Mouse (Mus musculus): ENCODE data around the gene Exosc2. TPM values are rescaled to one million over a fixed set of nuclear protein-coding genes. Genes with fewer than 3 reads are reported as not detected.
"Not testable (repeated sequence)": the region's sequence is repeated elsewhere in the genome, so short reads cannot be mapped to it uniquely, and the experiment has no call there.

Gene Exosc2
- total and polyA plus RNA-seq, 3 experiments, result 5.4 to 23.8 (median 20.7) TPM

DNA sequence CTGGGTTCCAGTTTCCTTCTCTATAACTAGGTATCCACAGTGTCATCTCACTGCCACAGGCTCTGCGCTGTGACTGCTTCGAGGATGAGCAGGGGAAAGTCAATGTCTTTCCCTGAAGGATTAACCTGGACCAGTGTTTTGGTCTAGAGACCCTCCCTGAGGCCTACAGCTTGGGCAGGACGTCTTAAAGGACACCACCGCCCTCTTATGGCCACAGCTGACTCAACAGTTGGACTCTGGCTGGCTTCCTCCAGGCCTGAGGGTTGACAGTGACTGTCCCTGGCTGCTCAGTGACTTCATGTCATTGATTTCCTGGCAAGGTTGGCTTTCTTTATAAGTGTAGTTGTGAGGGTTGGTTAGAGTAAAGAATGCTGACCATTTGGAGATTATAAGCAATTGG, 3.2 kb upstream of the Exosc2 start:
- peak; percentile 49 for DNase-seq

DNA sequence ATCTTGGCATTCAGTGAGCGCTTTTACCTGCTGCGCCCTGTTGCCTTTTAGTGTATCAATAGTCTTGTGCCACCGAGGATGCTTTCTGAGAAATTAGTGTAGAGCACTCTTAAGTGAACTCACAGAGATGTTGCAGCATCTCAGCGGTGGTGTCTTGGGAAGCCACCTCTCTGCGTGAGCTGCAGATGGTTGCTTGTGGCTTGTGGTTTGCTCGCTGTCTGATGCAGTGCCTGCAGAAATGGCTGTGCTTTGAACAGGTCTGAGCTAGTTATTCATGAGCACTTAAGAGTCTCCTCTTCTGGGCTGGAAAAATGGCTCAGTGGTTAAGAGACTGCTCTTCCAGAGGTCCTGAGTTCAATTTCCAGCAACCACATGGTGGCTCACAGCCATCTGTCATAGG, 8.1 kb downstream of the Exosc2 start:
- no peak for DNase-seq

DNA sequence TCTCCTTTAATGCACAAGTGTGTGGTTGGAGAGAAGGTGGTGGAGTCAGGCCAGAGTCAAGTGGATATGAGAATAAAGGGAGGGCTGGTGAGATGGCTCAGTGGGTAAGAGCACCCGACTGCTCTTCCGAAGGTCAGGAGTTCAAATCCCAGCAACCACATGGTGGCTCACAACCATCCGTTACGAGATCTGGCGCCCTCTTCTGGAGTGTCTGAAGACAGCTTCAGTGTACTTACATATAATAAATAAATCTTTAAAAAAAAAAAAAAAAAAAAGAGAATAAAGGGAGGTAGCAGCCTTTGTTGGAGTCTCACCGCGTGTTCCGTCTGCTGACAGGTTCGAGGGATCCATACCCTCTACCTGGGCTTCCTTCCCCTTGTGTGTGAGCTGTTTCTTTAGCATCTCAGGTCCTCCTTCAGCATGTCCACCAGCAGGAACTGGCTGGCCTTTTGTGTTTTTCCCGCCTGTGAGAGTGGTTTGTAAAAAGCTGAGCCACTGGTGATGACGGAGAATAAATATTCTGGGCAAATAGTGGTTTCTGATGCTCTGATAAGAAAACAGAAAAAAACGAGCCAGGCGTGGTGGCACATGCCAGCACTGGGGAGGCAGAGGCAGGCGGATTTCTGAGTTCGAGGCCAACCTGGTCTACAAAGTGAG, 10.7 kb downstream of the Exosc2 start:
- DNase-seq, result not testable (repeated sequence)

DNA sequence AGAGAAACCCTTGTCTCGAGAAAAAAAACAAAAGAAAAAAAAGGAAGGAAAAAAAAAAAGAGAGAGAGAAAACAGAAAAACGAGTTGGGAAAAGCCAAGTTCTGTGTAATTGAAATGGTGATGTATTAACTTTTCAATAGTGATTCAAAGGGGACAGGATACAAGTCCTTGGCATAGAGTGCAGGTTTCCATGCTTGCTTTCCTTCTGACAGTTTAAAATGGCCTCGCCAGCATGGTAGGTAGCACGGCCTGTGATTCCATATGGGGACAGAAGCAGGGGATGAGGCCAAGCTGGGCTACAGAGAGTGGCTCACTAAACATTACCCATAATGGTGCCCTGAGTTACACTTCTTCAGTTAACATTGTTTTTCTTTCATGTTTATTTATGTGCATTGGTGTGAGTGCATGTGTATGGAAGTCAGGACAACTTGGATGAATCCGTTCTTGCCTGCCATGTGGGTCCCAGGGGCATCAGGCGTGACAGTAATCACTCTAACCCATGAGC, 11.3 kb downstream of the Exosc2 start:
- DNase-seq, result no peak

DNA sequence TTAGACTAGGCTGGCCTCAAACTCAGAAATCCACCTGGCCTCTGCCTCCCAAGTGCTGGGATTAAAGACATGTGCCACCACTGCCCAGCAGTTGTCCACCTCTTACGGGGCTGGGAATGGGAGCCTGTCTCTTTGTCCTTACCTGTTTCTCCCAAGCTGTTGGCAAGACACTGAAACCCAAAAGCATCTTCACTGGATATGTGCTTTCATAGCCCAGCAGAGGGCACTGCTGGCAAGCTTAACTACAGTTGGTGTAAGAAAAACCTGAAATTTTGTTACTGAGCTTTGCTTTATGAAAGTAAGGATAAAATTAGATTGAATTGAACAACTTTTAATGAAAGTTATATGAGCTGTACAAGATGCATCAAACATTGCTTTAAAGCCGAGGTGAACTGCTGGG, 13.2 kb downstream of the Exosc2 start:
- peak; percentile 40 for DNase-seq

DNA sequence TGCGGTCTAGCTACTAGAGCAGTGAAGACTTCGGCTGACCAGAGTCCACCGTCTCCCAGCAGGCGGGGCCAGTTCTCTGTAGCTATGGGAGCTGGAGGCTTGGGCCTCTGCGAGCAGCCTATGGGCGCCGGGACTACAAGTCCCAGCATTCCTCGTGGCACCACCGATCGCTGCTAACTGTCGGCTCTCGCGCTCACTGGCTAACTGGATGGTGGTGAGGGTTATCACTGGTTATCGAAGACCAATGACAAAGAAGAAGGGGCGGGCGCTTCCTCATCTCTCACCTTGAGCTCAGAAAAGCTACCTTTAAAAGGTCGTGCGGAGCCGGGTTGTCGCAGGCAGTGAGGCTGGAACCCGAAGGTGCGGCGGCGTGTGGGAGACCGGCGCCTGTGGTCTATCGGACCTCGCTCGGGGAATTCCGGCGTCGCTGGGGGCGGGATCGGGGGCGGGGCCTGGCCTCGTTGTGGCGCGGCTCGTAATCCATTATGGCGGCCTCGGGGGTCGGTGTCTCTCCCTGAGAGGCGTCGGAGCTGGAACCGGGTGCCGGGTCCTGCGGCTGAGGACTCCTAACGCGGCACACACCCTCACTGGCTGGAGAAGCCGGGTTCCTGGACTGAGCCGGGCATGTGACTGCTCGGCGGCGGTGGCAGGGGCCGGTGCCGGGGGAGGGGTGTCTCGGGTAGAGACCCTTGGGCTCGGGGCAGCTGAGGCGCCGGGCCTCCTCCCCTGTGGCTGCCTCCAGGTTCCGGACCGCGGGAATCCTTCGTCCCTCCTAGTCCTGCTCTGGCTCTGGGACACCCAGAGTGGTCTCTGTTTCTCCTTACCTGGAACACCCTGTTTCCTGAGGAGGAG, 17.8 kb downstream of the Exosc2 start, which contains the start of gene Abl1:
Gene Abl1 (plus strand): TSS at position 303 of the 852 bp plus-strand sequence.
- DNase-seq, result peak; percentile 97

DNA sequence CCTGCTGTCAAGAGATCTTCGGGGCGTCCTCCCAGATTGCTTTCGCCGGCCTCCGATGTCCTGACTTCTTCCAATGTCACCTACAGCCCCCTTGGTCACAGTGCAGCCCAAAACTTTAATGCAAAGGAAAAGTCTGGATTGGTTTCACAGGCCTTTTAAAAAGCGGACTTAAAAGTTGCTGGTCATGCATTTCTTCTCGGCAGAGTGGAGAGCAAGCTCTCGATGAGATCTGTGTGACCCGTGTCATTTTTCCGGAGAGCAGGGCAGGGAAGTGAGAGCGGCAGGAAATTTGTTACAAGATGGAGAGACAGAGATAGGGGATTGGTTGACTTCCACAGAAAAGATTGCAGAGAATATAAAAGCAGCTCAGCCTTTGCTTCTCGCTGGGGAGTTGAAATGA, 18.5 kb downstream of the Exosc2 start:
- DNase-seq, result peak; percentile 40

DNA sequence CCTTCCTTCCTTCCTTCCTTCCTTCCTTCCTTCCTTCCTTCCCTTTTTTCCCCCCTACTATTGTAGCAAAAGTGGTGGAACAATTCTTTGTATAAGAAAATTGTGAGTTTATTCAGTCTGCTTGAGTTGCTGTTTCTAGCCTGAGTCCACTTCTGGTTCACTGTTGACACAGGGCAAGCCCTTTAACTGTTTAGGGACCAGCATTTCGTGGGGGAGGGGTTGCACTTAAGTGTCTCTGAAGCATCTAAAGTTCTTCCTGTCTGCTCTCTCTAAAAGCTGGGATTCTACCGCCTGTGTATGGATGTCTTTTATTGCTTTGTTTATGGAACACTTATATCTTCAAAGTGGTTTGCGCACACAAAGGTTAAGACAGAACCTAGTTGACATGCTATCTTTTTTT, 19.5 kb downstream of the Exosc2 start:
- DNase-seq, result no peak

DNA sequence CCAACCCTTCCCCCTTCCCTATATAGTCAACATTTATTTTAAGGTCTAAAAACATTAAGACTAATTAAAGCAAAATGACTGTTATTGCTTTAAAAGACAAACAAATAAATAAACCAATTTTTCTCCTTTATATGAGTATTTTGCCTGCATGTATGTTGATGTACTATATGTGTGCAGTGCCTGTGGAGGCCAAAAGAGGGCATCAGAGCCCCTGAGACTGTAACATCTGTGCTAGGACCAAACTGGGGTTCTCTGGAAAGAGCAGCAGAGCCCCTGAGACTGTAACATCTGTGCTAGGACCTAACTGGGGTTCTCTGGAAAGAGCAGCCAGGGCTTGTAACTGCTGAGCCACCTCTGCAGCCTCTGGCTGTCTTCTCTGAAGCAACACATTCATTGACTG, 27.7 kb downstream of the Exosc2 start:
- DNase-seq, result no peak

DNA sequence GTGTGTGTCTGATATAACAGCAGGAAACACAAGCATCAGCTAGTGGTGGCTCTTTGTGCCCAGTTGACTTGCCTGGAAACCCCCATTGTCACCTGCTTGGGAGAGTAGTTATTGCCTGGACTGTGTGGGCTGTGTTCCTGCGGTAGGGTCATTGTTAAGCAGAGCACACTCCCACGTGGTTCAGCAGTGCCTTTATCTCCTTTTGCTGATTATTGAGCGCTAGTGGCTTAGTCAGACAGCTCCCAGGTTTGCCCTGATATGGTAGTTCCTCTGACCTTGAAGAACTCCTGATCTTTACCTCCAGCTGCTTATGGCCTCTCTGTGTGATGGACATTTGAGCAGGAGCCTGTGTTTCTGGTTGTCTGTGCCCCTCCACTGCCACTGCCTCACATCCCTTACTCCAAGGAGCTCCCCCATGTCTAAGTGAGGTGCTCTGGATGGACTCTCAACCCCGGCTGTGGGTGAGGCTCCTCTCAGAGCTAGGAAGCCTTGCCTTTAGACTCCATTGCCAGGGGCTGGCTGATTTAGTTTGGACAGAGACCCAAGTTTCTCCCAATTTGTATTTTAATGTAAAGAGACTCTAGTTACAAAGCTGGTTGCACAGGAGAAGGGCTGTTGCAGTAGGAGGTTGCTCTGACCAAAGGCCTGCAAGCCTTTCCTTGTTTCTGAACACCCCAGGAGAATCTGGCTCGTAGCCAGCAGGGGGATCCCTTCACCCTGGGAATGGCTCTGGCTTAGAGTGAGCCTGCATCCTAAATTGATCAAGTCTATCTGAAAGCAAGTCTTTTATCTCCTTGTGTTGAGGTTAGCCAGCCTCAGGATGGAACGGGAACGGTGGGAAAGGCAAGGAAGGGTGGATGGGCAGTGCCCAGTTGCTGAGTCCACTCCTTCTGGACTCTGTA, 30.3 kb downstream of the Exosc2 start:
- no peak for DNase-seq

DNA sequence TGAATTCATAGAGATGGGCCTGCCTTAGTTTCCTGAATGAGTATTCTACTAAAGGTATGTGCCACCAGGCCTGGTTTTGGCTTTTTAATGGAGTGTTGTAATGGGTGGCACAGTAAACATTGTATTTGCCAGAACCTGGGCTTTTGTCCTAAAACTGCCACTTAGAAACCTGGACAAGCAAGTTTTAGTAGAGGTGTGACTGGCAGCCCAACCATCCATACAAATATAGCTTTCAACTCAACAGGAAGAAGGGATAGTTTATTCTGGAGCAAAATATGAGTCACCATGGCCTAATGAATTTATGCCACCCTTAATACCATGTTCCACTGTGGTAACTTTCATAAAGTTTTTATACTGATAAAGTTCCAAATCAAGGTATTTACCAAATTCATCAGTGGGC, 32.7 kb downstream of the Exosc2 start:
- DNase-seq, result no peak

DNA sequence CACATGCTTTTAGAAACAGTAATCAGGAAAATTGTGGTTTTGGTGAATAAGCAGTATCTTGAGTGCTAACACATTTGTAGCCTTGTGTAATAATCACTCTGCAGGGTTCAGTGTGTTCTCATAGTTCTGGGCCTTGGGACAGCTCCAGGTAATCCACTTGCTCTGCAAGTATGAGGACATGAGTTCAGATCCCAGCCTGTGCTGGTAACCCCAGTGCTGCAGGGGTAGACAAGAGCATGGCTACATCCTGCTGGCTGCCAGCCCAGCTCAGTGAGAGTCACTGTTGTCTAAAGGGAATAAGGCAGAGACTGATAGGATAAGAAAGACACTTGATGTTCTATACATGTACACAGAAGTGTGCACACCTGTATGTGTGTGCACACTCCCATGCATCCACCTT, 35.4 kb downstream of the Exosc2 start:
- DNase-seq, result no peak

DNA sequence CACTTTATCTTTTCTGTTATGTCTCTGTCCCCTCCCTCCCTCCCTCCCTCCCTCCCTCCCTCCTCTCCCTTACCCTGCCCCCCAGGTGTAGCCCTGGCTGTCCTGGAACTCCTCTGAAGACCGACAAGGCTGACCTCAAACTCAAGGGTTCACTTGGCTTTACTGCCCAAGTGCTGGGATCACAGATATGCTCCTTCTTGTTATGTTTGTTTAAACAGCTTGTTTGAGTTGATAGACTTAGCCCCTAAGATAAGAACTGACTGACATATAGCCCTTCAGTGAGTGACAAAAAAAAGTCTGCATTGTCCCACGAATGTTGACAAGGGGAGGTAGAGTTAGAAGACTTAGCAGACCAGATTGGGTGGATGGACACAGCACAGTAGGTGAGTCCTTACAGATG, 36.0 kb downstream of the Exosc2 start:
- no peak for DNase-seq

DNA sequence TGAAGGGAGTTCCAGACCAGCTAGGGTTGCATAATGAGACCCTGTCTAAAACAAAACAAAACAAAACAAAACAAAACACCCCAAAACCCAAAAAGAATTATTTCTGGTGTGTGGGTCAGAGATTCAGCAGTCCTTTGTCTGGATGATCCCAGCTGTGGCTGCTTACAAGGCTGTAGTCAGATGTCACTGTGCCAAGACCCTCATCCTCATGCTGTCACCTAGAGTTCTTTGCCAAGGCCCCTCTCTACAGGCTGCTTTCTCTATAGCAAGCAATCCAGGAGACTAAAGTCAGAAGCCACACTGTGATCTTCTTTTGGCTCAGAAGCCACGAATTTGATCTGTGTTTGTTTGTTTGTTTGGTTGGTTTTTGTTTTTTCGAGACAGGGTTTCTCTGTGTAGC, 42.2 kb downstream of the Exosc2 start:
- DNase-seq, result no peak

DNA sequence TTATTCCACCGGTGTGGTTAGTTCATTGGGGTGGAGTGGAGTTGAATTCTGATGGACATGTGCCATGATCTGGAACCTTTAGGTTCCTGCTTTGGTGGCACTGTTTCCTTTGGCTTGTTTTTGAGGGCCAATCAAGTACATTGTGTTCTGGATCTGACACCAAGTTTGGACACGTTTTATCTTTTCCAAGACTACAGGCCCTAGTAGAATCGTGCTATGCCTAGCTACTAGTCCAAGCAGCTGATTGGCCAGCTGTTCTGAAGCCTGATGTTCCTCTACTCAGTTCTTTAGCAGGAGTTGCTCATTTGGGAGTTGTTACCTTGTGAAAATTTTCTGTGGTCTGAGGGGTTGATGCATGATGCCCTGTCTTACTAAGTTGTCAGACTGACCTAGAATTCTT, 43.3 kb downstream of the Exosc2 start:
- no peak for DNase-seq

DNA sequence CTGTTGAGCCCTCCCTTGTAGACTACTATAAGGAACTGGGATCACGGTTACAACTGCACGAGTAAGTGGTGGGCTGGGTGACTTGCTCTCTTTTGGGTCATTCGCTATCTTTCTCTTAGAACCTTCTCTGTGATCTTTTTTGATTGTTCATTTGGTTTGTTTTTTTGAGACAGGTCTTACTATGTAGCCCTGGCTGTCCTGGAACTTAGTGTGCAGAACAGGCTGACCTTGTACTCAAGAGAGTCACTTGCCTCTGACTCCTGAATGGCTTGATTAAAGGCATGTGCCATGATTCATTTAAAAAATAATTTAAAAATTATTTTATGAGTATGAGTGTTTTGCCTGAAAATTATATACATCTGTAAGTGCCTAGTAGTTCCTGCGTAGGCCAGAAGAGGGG, 44.3 kb downstream of the Exosc2 start:
- DNase-seq, result no peak

DNA sequence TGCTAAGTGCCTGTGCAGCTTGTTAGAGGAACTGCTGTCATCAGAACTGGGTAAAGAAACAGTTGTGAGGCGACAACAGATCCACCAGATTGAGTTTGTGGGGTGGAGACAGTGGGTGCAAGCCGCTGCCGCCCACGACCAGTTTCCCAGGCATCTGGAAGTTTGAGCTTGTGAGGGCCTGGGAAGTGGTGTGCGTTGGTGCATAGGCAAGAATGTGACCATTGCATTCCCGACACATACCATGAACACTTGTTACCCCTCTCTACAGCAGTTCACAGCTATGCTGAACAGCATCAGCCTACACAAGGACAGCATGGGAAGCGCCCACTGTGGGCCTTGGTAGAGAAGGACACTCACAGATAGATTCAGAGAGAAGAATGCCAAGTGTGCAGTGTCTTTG, 45.5 kb downstream of the Exosc2 start:
- no peak for DNase-seq

DNA sequence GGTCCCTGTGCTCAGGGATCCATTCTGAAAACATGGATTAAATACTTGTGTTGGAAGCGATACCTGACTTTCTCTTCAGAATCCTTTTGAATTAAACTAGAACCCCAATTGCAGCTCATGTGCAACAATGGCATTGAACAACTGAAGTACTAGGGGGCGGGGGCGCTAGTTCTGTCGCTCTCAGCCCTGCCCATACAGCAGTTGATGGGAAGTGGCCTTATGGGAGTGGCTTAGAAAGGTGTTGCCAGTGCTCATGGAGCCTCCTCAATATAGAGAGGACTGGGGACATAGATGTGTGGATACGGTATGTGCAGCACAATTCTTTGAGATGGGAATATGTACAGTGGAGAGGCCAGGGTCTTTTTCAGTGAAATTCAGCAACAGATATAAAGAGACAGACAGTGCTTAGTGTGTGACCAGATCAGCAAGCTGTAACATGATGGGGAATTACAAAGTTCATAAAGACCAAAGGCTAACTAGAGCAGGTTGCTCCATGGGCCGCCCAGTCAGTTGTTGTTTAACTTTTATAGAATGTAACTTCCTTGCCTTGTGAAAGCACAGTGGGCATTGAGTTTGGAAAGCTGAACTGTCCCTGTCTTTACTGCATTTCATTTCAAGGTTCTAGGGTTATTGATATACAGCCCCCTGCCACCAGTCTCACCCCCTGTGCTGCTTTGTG, 48.8 kb downstream of the Exosc2 start:
- no peak for DNase-seq

DNA sequence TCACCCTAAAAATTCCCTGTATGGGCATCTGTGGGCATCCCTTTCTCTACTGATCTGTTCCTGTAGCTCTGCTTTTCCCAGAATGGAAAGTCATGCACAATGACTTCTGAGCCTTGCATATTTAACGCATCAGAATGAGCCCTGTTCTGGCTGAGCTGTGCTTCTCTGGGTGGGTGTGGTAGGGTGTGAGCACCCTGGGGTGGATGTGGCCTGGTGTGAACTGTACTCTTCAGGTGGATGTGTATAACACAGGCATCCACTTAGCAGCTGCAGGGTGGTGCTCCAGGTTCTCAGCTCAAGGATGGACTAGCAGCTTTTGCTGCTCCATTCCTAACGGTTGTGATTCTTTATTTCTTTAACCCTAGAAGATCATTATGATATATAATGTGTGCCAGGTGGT, 49.4 kb downstream of the Exosc2 start:
- no peak for DNase-seq

DNA sequence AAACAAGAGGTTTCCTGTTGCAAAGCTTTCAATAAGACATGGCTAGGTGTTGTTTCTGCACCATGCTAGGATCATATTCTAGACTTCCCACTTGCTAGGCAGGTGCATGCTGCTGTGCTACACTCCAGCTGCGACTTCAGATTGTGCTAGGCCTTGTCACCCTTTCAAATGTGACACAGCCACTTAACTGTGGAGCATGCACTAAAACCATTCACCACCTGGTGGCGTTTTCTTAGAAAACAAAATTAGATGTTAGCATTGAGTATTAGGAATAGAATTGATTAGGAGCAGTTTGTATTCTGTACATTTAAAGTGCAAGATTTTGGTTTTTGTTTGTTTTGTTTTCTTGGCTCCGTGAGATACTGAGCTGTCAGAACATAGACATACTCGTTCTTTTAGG, 50.3 kb downstream of the Exosc2 start:
- no peak for DNase-seq

DNA sequence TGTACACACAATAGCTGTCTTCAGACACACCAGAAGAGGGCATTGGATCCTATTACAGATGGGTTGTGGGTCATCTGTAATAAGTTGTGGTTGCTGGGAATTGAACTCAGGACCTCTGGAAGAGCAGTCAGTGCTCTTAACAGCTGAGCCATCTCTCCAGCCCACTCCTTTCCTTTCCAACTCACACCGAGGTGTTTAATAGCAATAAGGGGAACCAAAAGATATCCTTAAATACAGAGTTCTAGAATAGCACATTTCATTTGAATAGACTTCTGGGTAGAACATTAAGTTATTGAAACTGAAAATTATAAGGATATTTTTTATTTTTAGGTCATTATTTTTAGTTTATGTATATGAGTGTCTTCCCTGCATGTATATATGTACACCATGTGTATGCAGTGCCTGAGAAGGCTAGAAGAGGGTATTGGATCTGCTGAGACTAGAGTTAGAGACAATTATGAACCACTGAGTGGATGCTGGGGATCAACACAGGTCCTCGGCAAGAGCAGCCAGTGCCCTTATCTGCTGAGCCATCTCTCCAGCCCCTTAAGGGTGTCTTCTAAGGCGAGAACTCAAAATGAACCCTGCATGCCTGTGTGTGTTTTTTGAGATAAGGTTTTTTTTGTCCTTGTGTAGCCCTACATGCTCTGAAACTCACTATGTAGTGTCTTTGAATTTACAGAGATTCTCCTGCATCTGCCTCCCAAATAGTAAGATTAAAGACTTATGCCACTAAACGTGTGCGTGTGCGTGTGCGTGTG, 54.4 kb downstream of the Exosc2 start:
- DNase-seq, result no peak
